Mouse (Mus musculus) heart, postnatal 10 days (tissue): ENCODE measurements around the gene Gm10762. TPM values are rescaled to one million over a fixed set of nuclear protein-coding genes. Genes with fewer than 3 reads are reported as not detected.

Experiments used
- microRNA-seq, 2 experiments: library from miRNA; unstranded; fragments of <30 nt; microRNA quantifications; one replicate each; pipeline ENCODE4 v1.2.0; 2022
- total RNA-seq, 2 experiments: library from RNA; stranded (reverse); gene quantifications; 2 replicates each; pipeline ENCODE4 v1.2.3; 2021

Gm10762 gene
- total RNA-seq, 2 experiments from 2014 or later = 14.7 to 16.3 TPM

Small RNA genes lying within 50 kb of the gene (microRNA-seq; reads per million reads assigned to microRNA genes)
- gene Gm22859 = 0 reads per million in 2 experiments

Other genes starting within 250 kb of the Gm10762 start
- gene Tmem87b, start 149.6 kb downstream of the Gm10762 start, total RNA-seq = 10 to 100 TPM; 24.0 to 25.5 TPM
- 1 to 10 TPM in 1 of 2 experiments, under 1 TPM in 1; 0.82 to 1.1 TPM for gene Fbln7, start 104.7 kb downstream of the Gm10762 start, total RNA-seq
- gene Zc3h8, start 23.6 kb downstream of the Gm10762 start, total RNA-seq = 1 to 10 TPM; 3.2 to 3.5 TPM
- gene Zc3h6, start 323 bp downstream of the Gm10762 start, total RNA-seq = 1 to 10 TPM; 3.8 to 5.1 TPM
- not detected for gene Vinac1, start 80.4 kb upstream of the Gm10762 start, total RNA-seq
- 10 to 100 TPM; 18.1 to 20.2 TPM for gene Ttl, start 98.2 kb upstream of the Gm10762 start, total RNA-seq
- gene Polr1b, start 133.3 kb upstream of the Gm10762 start, total RNA-seq = 10 to 100 TPM; 10.4 to 14.1 TPM
- 10 to 100 TPM; 11.6 to 13.9 TPM for gene Chchd5, start 162.0 kb upstream of the Gm10762 start, total RNA-seq
- gene Slc20a1, start 231.0 kb upstream of the Gm10762 start, total RNA-seq = 10 to 100 TPM; 15.3 to 18.8 TPM